Mouse (Mus musculus): Measurements from ENCODE around the gene Plk2. TPM values are rescaled to one million over a fixed set of nuclear protein-coding genes. Genes with fewer than 3 reads are reported as not detected.

Plk2 gene
- polyA plus RNA-seq, 1 experiment from 2014 or later = 121 TPM

DNA sequence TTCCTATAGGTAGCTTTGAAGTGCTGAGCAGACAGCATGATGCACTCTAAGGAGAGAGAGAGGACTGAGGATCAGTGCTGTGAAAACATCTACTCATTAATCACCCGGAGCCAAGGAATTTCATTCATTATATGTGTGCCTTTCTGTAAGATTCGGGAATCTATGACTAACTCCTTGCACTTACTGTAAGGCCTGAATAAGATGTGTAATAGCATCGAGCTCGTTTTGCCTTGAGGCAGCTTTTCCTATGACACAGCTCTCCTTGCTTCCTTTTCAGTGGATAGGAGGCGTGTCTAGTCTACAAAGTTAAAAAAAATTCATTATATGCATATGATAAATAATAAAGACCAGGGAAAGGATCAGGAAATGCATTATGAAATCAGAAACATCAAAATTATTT, 24.8 kb downstream of the Plk2 start:
- Histone ChIP-seq H3K4me2 (no peak overlapping the region), H3K4me1 (replicated peaks) (no peaks in the 10 kb centered on the region), H3K27me3 (no peaks in the 10 kb centered on the region), H3K4me3 (no peak overlapping the region), H3K36me3 (no peaks in the 10 kb centered on the region), H3K27ac (no peak overlapping the region), H3K9ac (no peak overlapping the region), H3K9me3 (no peaks in the 10 kb centered on the region)
- WGBS = 81% methylated on average over 5 of the region's 5 CpGs
- no peak for ATAC-seq (ENCODE audit: low FRiP score)

DNA sequence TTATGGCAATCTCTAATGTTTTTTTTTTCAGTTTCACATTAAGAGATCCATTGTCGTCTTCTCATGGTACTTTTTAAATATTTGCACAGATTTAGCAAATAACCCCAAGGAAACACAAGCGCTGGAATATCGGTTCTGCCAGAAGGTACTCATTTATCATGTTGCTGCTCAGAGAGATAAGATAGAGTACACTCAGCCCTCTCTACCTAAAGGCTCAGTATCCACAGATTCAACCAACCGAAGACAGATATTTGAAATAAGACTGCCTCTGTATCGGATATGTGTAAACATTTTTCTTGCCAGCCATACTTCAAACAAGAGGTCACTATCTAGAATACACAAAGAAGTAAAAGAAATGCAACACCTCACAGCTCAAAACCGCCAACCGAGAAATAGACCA, 27.6 kb downstream of the Plk2 start:
- WGBS = 89% methylated on average over 7 of the region's 7 CpGs
- Histone ChIP-seq H3K4me1 (replicated peaks) (no peaks in the 10 kb centered on the region), H3K4me3 (no peak overlapping the region), H3K36me3 (no peaks in the 10 kb centered on the region), H3K27ac (no peak overlapping the region), H3K9me3 (no peaks in the 10 kb centered on the region), H3K27me3 (no peaks in the 10 kb centered on the region), H3K4me2 (no peak overlapping the region), H3K9ac (no peak overlapping the region)
- ATAC-seq (ENCODE audit: low FRiP score) = no peak

DNA sequence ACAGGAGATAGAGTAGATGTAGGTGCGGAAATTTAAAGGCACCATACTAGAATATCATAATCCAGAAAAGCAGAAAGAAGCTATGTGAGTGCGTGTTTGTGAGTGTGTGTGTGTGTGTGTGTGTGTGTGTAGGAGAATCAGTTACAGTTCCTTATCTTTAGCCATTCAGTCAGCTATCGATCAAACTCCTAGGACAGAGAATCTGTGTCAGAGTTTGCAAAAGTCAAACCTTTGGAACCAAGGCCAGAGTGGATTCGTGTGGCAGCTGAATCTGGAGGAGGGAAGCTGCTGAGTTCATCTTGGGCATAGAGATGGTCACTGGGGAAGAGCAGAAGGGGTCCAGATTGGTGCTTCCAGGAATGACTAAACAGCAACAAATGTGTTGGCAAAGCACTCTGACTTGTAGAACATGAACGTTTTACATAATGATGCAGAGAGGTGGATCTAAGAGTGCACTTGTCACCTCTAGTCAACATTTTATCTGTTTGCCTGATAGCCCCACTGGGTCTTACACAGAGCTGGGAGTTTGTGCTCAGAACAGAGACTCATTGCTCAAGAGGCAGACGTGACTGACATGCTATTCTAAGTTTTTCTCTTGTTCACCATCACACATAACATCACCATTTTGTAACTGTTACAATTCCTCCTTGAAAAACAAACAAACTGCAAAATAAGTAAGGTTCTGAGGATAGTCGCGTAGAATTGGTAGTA, 30.8 kb downstream of the Plk2 start:
- Histone ChIP-seq H3K9me3 (no peaks in the 10 kb centered on the region), H3K27ac (no peak overlapping the region), H3K9ac (no peak overlapping the region), H3K27me3 (no peaks in the 10 kb centered on the region), H3K4me3 (no peak overlapping the region), H3K4me2 (no peak overlapping the region), H3K4me1 (replicated peaks) (no peaks in the 10 kb centered on the region), H3K36me3 (no peaks in the 10 kb centered on the region)
- 89% methylated on average over 8 of the region's 8 CpGs for WGBS
- ATAC-seq (ENCODE audit: low FRiP score) = no peak

DNA sequence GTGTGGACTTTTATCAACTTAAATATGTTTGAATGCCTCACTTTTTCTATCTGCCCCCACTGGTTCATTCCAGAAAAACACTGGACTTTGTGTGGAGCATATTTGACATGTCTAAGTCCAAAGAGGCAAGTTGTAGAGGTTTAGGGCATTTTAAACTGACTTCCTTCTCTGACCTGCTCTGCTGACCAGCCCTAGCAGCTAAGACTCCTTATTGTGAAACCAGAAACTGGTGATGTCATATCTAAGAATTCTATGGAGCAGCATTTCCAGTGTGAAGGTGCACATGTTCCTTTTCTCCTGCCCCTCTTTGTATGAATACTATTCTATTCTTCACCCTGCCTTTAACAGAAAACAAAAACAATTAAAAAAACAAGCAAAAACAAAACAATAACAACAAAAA, 36.5 kb downstream of the Plk2 start:
- Histone ChIP-seq H3K4me1 (replicated peaks) (no peaks in the 10 kb centered on the region), H3K27me3 (no peaks in the 10 kb centered on the region), H3K36me3 (no peaks in the 10 kb centered on the region), H3K4me2 (no peak overlapping the region), H3K4me3 (no peak overlapping the region), H3K27ac (no peak overlapping the region), H3K9me3 (no peaks in the 10 kb centered on the region), H3K9ac (no peak overlapping the region)
- ATAC-seq (ENCODE audit: low FRiP score) = no peak

DNA sequence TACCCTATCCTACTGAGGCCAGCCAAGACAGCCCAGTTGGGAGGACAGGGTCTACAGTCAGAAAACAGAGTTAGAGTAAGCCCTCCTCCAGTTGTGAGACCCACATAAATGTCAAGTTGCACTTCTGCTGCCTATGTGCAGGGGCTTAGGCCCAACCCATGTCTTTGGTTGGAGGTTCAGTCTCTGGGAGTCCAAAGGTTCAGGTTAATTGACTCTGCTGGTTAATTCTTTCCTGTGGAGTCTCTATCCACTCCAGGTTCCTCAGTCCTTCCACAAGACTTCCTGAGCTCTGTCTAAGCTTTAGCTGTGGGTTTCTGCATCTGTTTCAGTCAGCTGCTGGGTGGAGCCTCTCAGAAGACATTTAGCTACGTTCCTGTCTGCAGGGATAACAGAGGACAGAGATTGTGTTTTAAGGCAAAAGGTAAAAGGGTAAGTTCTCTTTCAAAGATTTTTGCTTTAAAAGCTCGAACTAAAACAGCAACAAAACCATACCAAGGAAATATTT, 37.3 kb downstream of the Plk2 start:
- Histone ChIP-seq H3K27me3 (no peaks in the 10 kb centered on the region), H3K4me3 (no peak overlapping the region), H3K4me1 (replicated peaks) (no peaks in the 10 kb centered on the region), H3K9ac (no peak overlapping the region), H3K4me2 (no peak overlapping the region), H3K9me3 (no peaks in the 10 kb centered on the region), H3K27ac (no peak overlapping the region), H3K36me3 (no peaks in the 10 kb centered on the region)
- 74% methylated on average over 2 of the region's 2 CpGs for WGBS
- no peak for ATAC-seq (ENCODE audit: low FRiP score)

DNA sequence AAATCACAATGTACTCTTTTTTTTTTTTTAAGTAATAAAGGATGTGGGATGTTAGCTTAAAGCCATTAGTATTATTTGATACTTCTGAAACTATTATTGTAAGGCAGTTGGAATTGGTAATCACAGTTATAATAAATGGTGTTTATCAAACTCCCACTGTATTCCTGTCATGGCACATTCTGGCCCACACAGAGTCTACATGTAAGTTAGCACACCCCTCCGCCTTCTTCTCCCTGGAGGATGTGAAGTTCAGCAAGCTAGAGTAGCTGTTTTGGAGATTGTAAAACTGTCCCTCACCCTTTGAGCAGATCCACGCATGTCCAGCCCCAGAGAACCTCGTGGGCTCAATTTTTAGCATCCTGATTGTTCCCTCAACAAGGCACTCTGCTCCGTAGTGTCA, 37.8 kb downstream of the Plk2 start:
- H3K9me3 ChIP-seq = no peaks in the 10 kb centered on the region
- no peak overlapping the region for H3K4me2 ChIP-seq
- H3K4me3 ChIP-seq = no peak overlapping the region
- ATAC-seq (ENCODE audit: low FRiP score) = no peak
- H3K4me1 ChIP-seq (replicated peaks) = no peaks in the 10 kb centered on the region
- H3K27ac ChIP-seq = no peak overlapping the region
- no peak overlapping the region for H3K9ac ChIP-seq
- 88% methylated on average over 4 of the region's 4 CpGs for WGBS
- H3K36me3 ChIP-seq = no peaks in the 10 kb centered on the region
- no peaks in the 10 kb centered on the region for H3K27me3 ChIP-seq

DNA sequence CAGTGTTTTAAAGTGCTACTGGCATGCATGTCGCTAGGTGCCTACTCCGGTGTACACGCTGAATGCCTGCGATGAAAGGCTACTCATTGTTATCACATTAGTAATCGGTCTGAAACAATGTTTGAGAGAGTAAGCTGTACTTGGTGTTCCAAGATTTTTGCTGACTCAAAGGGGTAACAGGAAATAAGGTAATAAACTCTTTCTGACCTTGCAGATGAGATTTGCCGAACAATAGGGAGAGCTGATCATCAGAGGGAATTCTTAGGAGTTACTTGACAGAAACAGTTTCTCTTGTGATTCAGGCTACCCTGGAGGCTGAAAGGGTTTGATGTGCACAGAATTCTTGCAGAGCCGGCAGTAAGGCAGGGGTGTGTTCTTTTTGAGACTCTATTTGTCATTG, 41.8 kb downstream of the Plk2 start:
- Histone ChIP-seq H3K9ac (no peak overlapping the region), H3K4me2 (no peak overlapping the region), H3K9me3 (no peaks in the 10 kb centered on the region), H3K4me3 (no peak overlapping the region), H3K27ac (no peak overlapping the region), H3K27me3 (no peaks in the 10 kb centered on the region), H3K4me1 (replicated peaks) (no peaks in the 10 kb centered on the region), H3K36me3 (no peaks in the 10 kb centered on the region)
- no peak for ATAC-seq (ENCODE audit: low FRiP score)
- 70% methylated on average over 7 of the region's 7 CpGs for WGBS

DNA sequence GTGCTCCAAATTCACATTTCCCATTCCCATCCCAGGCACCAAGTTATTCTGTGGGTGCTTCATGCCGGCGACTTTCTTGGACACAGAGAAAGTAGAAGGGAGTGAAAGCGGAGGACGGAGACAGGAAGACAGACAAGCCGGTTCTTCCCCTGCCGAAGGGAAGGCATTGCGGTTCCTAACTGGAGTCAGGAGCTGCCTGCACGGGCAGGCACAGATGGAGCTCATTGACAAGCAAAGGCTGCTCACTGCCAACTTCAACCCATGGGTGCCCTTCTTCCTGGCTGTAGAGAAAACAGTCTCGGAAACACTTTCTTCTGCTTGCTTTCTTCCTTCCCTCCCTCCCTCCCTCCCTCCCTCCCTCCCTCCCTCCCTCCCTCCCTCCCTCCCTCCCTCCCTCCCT, 43.8 kb downstream of the Plk2 start:
- H3K4me3 ChIP-seq = no peak overlapping the region
- no peaks in the 10 kb centered on the region for H3K4me1 ChIP-seq (replicated peaks)
- no peak overlapping the region for H3K27ac ChIP-seq
- H3K4me2 ChIP-seq = no peak overlapping the region
- no peak for ATAC-seq (ENCODE audit: low FRiP score)
- H3K9me3 ChIP-seq = no peaks in the 10 kb centered on the region
- H3K36me3 ChIP-seq = no peaks in the 10 kb centered on the region
- no peak overlapping the region for H3K9ac ChIP-seq
- 81% methylated on average over 9 of the region's 9 CpGs for WGBS
- no peaks in the 10 kb centered on the region for H3K27me3 ChIP-seq

DNA sequence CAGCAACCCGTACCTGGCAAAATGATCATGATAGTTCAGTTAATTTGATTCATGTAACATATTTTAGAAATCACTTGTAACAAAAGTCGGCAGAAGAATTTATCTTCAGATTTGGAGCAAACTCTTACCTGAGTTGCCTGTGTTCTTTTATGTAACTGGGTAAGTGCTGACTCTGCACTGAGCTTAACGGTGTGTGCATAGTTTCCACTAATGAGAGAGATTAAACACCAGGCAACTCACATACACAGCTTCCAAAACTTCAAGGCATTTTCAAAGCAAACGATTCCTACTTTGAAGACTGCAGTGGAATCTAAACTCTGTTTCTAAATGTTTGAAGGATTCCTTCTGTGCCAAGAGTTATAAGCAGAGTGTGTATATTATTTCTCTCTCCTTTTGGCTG, 49.5 kb downstream of the Plk2 start:
- 80% methylated on average over 4 of the region's 4 CpGs for WGBS
- Histone ChIP-seq H3K36me3 (no peaks in the 10 kb centered on the region), H3K4me3 (no peak overlapping the region), H3K9ac (no peak overlapping the region), H3K4me2 (no peak overlapping the region), H3K4me1 (replicated peaks) (peaks cover 8% of the 10 kb centered on the region; the same call in 1 of the 2 replicates), H3K9me3 (no peaks in the 10 kb centered on the region), H3K27me3 (no peaks in the 10 kb centered on the region), H3K27ac (no peak overlapping the region)
- no peak for ATAC-seq (ENCODE audit: low FRiP score)

DNA sequence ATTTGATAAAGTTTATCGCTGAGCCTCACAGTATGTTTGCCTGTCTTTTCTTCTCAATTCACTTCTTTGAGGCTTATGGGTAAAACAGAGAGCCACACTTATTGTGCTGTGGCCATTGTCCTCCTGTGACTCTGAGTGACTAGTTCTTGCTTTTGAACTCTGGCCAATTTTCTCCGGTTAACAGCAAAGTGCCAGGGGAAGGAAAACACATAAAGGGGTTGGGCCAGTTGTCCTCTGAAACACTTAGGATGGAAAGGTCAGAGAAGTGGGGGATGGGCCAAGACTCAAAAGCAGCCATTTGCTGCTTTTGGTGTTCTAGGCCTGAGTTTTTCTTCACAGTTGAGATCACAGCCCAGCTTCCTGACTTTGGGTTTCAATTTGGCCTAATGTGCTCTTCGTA, 50.0 kb downstream of the Plk2 start:
- Histone ChIP-seq H3K9me3 (no peaks in the 10 kb centered on the region), H3K4me2 (no peak overlapping the region)
- WGBS = 41% methylated on average over 3 of the region's 3 CpGs

DNA sequence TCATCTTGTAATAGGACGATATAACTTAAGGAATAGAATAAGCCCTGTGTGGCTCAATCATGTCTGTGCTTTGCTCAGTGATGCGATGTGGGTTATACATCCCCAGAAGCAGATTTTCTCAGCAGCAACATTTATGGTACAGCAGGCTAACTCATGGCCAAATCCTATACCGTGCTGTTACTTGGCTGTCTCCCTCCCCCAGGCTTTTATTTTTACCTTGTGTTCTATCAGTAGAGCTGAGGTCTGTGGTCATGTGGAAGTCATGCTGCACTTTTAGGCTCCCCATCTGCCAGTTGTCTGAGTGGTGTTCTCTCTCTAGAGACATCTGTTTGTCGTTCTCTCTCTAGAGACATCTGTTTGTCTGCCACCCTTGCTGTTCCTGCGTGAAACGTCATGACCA, 51.6 kb downstream of the Plk2 start:
- Histone ChIP-seq H3K9me3 (no peaks in the 10 kb centered on the region), H3K4me3 (no peak overlapping the region), H3K9ac (no peak overlapping the region), H3K27ac (no peak overlapping the region), H3K4me1 (replicated peaks) (peaks cover 8% of the 10 kb centered on the region; the same call in 1 of the 2 replicates), H3K4me2 (no peak overlapping the region), H3K27me3 (no peaks in the 10 kb centered on the region), H3K36me3 (no peaks in the 10 kb centered on the region)
- no peak for ATAC-seq (ENCODE audit: low FRiP score)
- 86% methylated on average over 6 of the region's 6 CpGs for WGBS

More for the DNA sequence above, 50.0 kb downstream of the Plk2 start:
- Histone ChIP-seq H3K4me1 (replicated peaks) (peaks cover 8% of the 10 kb centered on the region; the same call in 1 of the 2 replicates), H3K4me3 (no peak overlapping the region), H3K36me3 (no peaks in the 10 kb centered on the region), H3K27me3 (no peaks in the 10 kb centered on the region), H3K9ac (no peak overlapping the region), H3K27ac (no peak overlapping the region)
- no peak for ATAC-seq (ENCODE audit: low FRiP score)

DNA sequence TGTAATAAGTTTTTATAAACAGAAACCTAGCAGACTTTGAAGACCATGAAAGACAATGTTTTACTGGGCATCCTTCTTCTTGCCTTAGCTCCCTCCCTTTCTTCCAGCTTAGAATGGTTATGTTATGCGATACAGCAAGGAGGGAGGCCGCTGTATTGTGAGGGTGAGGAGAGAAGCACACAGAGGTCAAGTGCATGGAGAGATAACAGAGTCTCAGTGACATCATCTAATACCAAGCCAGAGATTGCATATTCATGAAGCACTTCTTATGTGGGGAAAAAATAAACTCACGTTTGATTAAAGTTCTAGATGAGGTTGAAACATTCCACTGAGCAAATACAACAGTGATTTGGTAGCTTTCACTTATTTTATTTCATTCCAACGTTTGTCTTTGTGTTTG, 55.2 kb downstream of the Plk2 start:
- Histone ChIP-seq H3K9me3 (no peaks in the 10 kb centered on the region), H3K36me3 (no peaks in the 10 kb centered on the region), H3K27me3 (no peaks in the 10 kb centered on the region), H3K4me2 (no peak overlapping the region), H3K9ac (no peak overlapping the region), H3K4me3 (no peak overlapping the region), H3K4me1 (replicated peaks) (peaks cover 11% of the 10 kb centered on the region; the same call in 1 of the 2 replicates), H3K27ac (no peak overlapping the region)
- 73% methylated on average over 4 of the region's 4 CpGs for WGBS
- no peak for ATAC-seq (ENCODE audit: low FRiP score)
